Mouse (Mus musculus) erythroblast, embryonic 14.5 days (primary cell): ENCODE measurements around the gene Olfr628.

Experiments
- GATA1 ChIP-seq: IDR thresholded peaks from 2 replicates; pipeline ENCODE4 v1.6.1; 2012; ENCODE audit warnings: low read length, inconsistent platforms, mixed read lengths
- TAL1 ChIP-seq: IDR thresholded peaks from 3 replicates; pipeline ENCODE4 v1.6.1; 2012; ENCODE audit warnings: low read length, inconsistent platforms, mixed read lengths

DNA sequence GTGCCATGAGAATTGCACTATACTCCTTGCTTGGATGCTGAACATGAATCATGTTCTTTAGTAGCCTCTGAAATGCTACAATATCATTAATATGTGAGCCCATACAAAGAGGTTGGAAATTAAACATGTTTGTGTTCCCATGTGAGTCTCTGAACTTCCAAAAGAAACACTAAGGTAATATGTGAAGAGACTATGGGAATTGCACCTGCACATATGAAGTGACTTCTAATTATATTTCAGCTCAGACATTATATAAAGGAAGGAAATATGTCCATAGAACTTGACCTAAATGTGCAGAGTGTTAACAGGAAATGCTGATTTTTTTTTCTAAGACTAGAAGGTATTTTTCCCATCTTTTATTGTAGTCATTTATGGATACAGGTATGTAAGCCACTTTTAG lies 15.8 kb upstream of the Olfr628 start, which contains the start of gene Olfr243:
- TF ChIP-seq TAL1 (no peak), GATA1 (no peak)
